Mouse (Mus musculus): ENCODE results near the gene Tmem203. TPM values are rescaled to one million over a fixed set of nuclear protein-coding genes. Genes with fewer than 3 reads are reported as not detected.

Gene Tmem203
- polyA plus RNA-seq, 1 experiment from 2014 or later: 19.4 TPM

DNA sequence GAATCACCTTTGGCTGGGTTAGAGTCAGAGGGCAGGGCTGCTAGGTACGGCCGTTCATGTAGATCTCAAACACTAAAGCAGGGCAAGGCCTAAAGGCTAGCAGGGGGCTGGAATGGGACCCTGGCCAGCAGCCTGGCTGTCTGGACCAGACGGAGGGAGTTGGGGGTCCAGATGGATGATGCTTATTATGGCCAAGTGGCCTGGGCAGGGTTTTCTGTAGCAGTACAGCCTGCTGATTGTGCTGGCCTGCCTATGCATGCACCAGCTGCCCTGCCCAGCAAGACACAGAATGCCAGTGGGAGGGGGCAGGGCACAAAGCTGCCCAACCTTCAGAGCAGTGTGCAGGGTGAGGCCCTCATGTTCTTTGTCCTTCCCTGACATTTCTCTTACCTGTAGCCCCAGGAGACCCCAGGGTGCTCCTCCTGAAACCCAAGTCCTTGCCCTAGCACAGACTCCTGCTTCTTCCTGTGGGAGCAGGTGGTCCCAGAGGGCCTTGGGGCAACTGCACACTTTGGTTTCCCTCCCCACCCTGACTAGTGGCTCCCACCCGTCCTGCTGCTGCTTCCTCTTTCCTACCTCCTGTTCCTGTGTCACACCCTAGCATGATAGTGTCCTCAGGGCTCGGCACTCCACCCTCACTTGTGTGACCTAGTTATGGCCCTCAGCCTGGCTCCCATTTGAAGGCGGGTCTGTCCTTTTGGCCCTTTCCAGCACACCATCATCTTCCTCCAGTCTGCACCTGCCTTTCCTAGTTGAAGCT is 10.8 kb downstream of the Tmem203 start:
- H3K4me1 ChIP-seq: peaks cover 66% of the 10 kb centered on the region
- no peak for ATAC-seq

DNA sequence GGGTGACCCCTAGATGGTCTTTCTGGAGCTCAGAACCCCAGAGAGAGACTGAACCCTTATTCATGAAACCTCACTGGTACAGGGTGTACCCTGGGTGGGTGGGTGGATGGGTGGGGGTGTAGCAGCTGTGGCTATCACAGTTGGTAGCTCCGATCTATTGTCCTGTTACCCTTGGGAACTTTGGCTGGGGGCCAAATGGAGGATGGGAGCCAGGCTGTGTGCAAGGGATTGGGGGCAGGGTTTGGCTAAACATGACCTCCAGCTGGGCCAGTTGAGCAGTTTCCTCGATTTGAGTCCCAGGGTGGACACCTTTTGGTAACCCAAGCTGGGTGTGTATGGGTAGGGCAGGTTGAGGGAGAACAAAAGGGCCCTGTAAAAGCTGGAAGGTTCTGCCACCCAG is 11.5 kb downstream of the Tmem203 start:
- WGBS: 42% methylated on average over 2 of the region's 2 CpGs
- Histone ChIP-seq H3K27ac (no peak overlapping the region; the same call in 1 of the 2 replicates), H3K27me3 (peaks cover 22% of the 10 kb centered on the region), H3K36me3 (ENCODE audit: poor library complexity, severe bottlenecking) (peaks cover 32% of the 10 kb centered on the region), H3K9ac (peak overlapping the region; percentile 30), H3K4me3 (no peak overlapping the region; the same call in 1 of the 2 replicates), H3K9me3 (replicated peaks) (no peaks in the 10 kb centered on the region), H3K4me1 (peaks cover 70% of the 10 kb centered on the region), H3K4me2 (peak overlapping the region; percentile 99)
- no peak for ATAC-seq

More for the DNA sequence above, 10.8 kb downstream of the Tmem203 start:
- Histone ChIP-seq H3K27ac (peak overlapping the region; percentile 25; the same call in 1 of the 2 replicates), H3K4me3 (peak overlapping the region; percentile 3; the same call in 1 of the 2 replicates), H3K27me3 (peaks cover 22% of the 10 kb centered on the region), H3K9me3 (replicated peaks) (no peaks in the 10 kb centered on the region), H3K9ac (peak overlapping the region; percentile 55), H3K4me2 (peak overlapping the region; percentile 99), H3K36me3 (ENCODE audit: poor library complexity, severe bottlenecking) (peaks cover 32% of the 10 kb centered on the region)
- WGBS: 67% methylated on average over 6 of the region's 6 CpGs

DNA sequence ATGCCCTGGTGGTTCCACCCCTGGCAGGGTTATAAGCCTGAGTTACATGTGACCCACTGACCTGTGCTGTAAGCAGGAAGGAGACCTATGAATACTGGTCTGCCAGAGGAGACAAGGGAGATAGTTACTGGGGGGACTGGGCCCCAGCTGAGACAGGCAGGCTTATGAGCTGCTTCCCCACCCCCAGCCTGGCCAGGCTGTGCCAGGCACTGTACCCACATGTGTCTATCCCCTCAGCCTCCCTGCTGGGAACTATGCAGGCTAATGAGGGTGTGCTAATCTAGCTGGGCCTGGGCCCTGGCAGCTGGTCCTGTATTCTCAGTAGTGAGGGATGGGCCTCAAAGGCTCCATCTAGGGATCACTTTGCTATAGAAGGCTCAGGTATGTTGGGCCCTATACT is 12.0 kb downstream of the Tmem203 start:
- Histone ChIP-seq H3K4me1 (peaks cover 68% of the 10 kb centered on the region), H3K9me3 (replicated peaks) (no peaks in the 10 kb centered on the region), H3K27me3 (peaks cover 22% of the 10 kb centered on the region), H3K4me2 (peak overlapping the region; percentile 99; the same call in 1 of the 2 replicates), H3K4me3 (no peak overlapping the region), H3K36me3 (ENCODE audit: poor library complexity, severe bottlenecking) (peaks cover 32% of the 10 kb centered on the region), H3K9ac (peak overlapping the region; percentile 30), H3K27ac (peak overlapping the region; percentile 31; the same call in 1 of the 2 replicates)
- no peak for ATAC-seq

DNA sequence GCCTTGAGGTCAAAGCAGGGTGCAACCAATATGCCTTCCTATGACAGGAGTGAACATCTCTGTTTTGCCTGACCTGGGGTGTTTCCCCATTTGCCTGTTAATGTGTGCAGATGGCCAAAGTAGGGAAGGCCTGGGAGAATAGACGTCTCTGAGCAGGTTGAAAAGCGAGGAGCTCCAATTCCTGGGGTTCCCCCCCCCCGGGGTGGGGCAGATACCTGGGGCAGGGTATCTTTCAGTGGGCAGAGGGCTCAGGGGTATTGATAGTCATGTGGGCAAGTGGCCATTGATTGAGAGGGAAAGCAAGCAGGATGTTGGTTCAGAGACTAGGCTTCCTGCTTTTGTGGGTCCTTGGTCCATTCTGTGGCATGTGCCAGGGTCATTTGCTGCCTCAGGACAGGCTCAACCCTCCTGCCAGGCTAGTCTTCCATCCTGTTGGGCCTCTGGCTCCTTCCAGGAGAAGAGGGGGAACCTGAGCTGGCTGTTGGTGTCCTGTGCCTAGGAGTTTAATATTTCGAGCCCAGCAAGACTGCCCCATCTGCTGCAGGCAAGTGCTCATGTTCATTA is 12.6 kb downstream of the Tmem203 start:
- Histone ChIP-seq H3K4me2 (no peak overlapping the region), H3K27me3 (peaks cover 22% of the 10 kb centered on the region), H3K27ac (no peak overlapping the region; the same call in 1 of the 2 replicates), H3K9ac (0 out of 2 replicates have a peak overlapping the region, but pooled peaks have one; percentile 30), H3K36me3 (ENCODE audit: poor library complexity, severe bottlenecking) (peaks cover 32% of the 10 kb centered on the region), H3K4me1 (peaks cover 70% of the 10 kb centered on the region), H3K4me3 (no peak overlapping the region), H3K9me3 (replicated peaks) (no peaks in the 10 kb centered on the region)
- ATAC-seq: no peak
- 82% methylated on average over 4 of the region's 4 CpGs for WGBS

DNA sequence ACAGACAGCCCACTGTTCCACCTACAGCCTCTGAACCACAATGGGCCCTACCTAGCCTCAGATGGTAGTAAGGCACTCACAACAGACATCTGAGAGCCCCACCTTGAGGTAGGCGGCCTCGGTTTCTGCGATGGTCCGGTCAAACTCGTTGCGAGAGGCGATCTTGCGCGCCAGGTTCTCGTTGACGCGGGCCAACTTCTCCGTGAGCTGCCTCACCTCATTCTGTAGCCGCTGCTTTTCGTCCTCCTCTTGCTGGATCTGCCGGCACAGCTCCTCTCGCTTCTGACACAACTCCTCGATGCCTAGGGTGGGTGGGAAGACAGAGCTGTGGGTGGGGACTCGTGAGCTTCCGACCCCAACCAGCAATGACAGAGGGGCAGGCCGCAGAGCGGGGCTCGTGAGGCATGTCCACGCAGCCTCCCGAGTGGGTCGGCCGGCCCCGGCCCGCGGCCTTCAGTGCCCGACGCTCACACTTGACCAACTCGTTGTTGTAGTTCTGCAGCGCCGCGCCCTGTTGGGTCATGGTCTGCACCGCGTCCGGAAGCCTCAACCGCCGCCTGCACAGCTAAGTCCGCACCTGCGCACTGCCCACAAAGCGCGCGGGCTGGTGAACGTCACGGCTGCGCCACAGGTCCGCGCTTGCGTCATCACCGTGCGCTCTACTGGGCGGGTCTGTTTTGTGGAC is 16.7 kb downstream of the Tmem203 start, which contains the start of the genes Ssna1 and Anapc2:
Ssna1 (minus strand) TSS at position 612 of the 685 bp plus-strand sequence.
Anapc2 (plus strand) TSS at position 652 of the 685 bp plus-strand sequence.
- Histone ChIP-seq H3K27me3 (no peaks in the 10 kb centered on the region), H3K9ac (peak within 1 kb of the TSS; percentile 92), H3K4me2 (peak within 1 kb of the TSS; percentile 91), H3K9me3 (replicated peaks) (no peaks in the 10 kb centered on the region), H3K27ac (peak within 1 kb of the TSS; percentile 68), H3K4me1 (peaks cover 48% of the 10 kb centered on the region), H3K36me3 (ENCODE audit: poor library complexity, severe bottlenecking) (peaks cover 64% of the 10 kb centered on the region), H3K4me3 (peak within 1 kb of the TSS; percentile 85)
- under 1% methylated on average over 55 of the region's 55 CpGs for WGBS
- ATAC-seq: peak; percentile 95

DNA sequence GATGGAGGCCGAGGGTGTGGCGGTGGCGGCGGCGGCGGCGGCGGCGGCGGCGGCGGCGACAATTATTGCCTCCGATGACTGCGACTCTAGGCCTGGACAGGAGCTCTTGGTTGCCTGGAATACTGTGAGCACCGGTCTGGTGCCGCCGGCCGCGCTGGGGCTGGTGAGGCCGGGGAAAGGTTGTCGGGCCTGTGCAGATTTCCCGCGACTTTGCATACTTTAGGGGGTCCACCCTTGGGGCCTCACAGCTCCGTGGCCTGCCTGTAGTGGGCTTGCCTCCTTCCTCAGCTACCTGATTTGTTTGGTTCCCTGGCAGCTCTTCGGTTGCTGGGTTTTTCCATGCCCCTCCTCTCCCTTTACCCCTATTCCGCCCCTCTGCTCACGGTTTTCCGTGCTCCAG is 17.3 kb downstream of the Tmem203 start:
- peak overlapping the region; percentile 92 for H3K9ac ChIP-seq
- peak overlapping the region; percentile 1; the same call in 1 of the 2 replicates for H3K27ac ChIP-seq
- no peaks in the 10 kb centered on the region for H3K27me3 ChIP-seq
- peaks cover 69% of the 10 kb centered on the region for H3K36me3 ChIP-seq (ENCODE audit: poor library complexity, severe bottlenecking)
- H3K9me3 ChIP-seq (replicated peaks): no peaks in the 10 kb centered on the region
- H3K4me1 ChIP-seq: peaks cover 43% of the 10 kb centered on the region
- H3K4me3 ChIP-seq: peak overlapping the region; percentile 85
- peak overlapping the region; percentile 91 for H3K4me2 ChIP-seq
- ATAC-seq: peak; percentile 72
- WGBS: under 1% methylated on average over 29 of the region's 29 CpGs

DNA sequence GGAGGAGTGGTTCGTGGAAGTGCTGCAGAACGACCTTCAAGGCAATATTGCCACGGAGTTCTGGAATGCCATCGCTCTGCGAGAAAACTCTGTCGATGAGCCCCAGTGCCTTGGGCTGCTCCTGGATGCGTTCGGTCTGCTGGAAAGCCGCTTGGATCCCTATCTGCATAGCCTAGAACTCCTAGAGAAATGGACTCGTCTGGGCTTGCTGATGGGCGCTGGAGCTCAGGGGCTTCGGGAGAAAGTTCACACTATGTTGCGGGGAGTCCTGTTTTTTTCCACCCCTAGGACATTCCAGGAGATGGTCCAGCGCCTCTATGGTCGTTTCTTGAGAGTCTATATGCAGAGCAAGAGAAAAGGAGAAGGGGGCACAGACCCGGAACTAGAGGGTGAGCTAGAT is 17.8 kb downstream of the Tmem203 start:
- H3K9me3 ChIP-seq (replicated peaks): no peaks in the 10 kb centered on the region

DNA sequence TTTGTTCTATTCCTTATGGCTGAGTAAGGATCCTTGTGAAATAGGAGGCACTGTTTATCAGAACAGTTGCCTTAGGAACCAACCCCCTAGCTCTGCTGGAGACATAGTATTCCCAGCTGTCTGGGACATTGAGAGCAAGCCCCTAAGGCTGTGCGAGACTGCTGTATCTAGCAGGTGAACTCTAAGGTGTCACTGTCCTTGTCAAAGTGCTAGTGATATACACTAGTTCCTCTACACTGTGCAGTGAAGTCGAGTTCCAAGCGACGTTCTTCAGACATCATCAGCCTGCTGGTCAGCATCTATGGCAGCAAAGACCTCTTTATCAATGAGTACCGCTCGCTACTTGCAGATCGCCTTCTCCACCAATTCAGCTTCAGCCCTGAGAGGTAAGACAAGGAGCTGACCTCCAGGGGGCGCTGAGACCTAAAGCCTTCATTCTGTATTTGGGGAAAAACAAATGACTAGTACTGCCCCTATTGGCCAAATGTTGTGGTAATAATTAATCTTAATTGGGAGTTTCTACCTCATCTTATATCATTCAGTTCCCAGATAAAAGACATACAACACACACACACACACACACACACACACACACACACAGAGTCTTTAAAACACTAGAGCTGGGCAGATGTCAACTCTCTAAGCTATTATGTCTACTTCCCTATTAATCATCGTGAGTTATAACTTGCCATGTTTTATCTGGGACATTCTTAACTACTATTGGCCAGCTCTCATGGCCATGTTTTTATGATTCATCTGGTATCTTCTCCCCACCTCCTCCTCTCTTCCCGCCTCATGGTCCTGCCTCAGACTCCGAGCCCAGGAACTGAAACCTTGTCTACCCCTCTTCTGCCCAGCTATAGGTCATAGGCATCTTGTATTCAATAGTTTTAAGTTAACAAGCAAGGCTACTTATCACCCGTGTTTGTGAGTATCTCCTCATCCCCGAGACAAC is 24.0 kb downstream of the Tmem203 start:
- ATAC-seq: peak; percentile 55; the same call in 1 of the 2 replicates
- H3K27ac ChIP-seq: no peak overlapping the region
- no peak overlapping the region for H3K4me2 ChIP-seq
- H3K9me3 ChIP-seq (replicated peaks): no peaks in the 10 kb centered on the region
- H3K36me3 ChIP-seq (ENCODE audit: poor library complexity, severe bottlenecking): peaks cover 97% of the 10 kb centered on the region
- H3K27me3 ChIP-seq: no peaks in the 10 kb centered on the region
- H3K9ac ChIP-seq: no peak overlapping the region
- H3K4me1 ChIP-seq: peaks cover 5% of the 10 kb centered on the region; the same call in 1 of the 2 replicates
- no peak overlapping the region for H3K4me3 ChIP-seq
- 59% methylated on average over 13 of the region's 13 CpGs for WGBS

More for the DNA sequence above, 17.8 kb downstream of the Tmem203 start:
- no peaks in the 10 kb centered on the region for H3K27me3 ChIP-seq
- H3K9ac ChIP-seq: peak overlapping the region; percentile 92
- H3K4me1 ChIP-seq: peaks cover 38% of the 10 kb centered on the region
- WGBS: 44% methylated on average over 16 of the region's 16 CpGs
- ATAC-seq: no peak
- peaks cover 70% of the 10 kb centered on the region for H3K36me3 ChIP-seq (ENCODE audit: poor library complexity, severe bottlenecking)
- peak overlapping the region; percentile 91 for H3K4me2 ChIP-seq
- H3K4me3 ChIP-seq: peak overlapping the region; percentile 85
- H3K27ac ChIP-seq: no peak overlapping the region

DNA sequence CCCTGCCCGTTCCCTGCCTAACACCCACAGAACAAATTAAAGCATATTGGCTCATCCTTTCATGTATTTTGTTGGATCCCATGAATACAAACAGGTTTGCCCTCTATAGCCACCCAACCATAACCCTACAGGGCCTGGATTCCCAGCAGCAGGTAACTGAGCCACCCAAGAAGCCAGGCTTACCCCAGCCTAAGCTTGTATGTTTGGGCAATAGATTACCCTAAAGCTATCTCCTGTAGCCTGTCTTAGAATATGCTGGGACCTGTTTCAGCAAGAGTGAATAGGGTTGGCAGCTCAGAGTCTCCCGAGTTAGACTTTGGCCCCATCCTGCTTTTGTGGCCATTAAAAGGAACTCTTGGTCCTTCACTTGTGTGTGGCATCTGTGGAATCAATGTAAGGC is 30.3 kb downstream of the Tmem203 start:
- peaks cover 11% of the 10 kb centered on the region; the same call in 1 of the 2 replicates for H3K4me1 ChIP-seq
- WGBS: 96% methylated on average over 2 of the region's 2 CpGs
- peaks cover 59% of the 10 kb centered on the region for H3K36me3 ChIP-seq (ENCODE audit: poor library complexity, severe bottlenecking)

DNA sequence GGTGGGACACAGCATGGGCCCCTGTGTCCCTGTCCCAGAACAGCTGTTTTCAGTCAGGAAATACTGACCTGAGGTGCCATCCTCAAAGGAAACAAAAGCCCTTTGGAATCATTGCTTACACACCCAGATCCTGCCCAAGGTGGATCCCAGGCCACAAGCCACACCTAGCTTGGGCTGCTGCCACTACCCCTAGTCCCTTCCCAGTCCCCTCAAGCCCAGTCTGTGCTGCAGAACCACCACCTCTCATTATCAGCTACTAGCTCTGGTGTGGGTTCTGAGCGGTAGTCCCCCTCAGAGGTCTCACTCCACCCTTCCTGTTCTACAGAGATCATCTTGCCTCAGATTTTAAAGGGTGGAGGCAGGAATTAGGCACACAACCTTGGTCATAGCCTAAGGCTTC is 31.1 kb downstream of the Tmem203 start:
- Histone ChIP-seq H3K4me3 (no peak overlapping the region), H3K27me3 (peaks cover 40% of the 10 kb centered on the region), H3K9me3 (replicated peaks) (no peaks in the 10 kb centered on the region), H3K4me1 (peaks cover 18% of the 10 kb centered on the region; the same call in 1 of the 2 replicates), H3K9ac (no peak overlapping the region), H3K27ac (no peak overlapping the region), H3K36me3 (ENCODE audit: poor library complexity, severe bottlenecking) (peaks cover 51% of the 10 kb centered on the region), H3K4me2 (no peak overlapping the region)
- 84% methylated on average over 1 of the region's 1 CpGs for WGBS
- ATAC-seq: no peak

More for the DNA sequence above, 30.3 kb downstream of the Tmem203 start:
- Histone ChIP-seq H3K9me3 (replicated peaks) (no peaks in the 10 kb centered on the region), H3K4me3 (no peak overlapping the region), H3K4me2 (no peak overlapping the region), H3K9ac (no peak overlapping the region), H3K27ac (no peak overlapping the region), H3K27me3 (peaks cover 32% of the 10 kb centered on the region)
- ATAC-seq: no peak
